Mouse (Mus musculus) bone marrow, adult 2 months (tissue): ENCODE measurements around the gene Gtpbp8. TPM values are rescaled to one million over a fixed set of nuclear protein-coding genes. Genes with fewer than 3 reads are reported as not detected.

Experiments
- H3K27ac ChIP-seq: fragments of 200-500 bp; 2 replicates; pipeline ENCODE4 v1.5.1; 2012; ENCODE audit warnings: low read depth, mild to moderate bottlenecking, control low read depth, inconsistent platforms, low read length; ENCODE audit not compliant: control insufficient read depth, poor library complexity, insufficient read depth
- H3K4me1 ChIP-seq: fragments of 200-500 bp; 2 replicates; pipeline ENCODE4 v1.6.1; 2011; ENCODE audit warnings: low read length; ENCODE audit not compliant: control insufficient read depth, insufficient read depth
- H3K4me3 ChIP-seq: fragments of 200-500 bp; replicated peaks from 2 replicates; pipeline ENCODE3; 2011; ENCODE audit warnings: mild to moderate bottlenecking, low read depth, low read length, control low read depth; ENCODE audit not compliant: control insufficient read depth
- CTCF ChIP-seq: fragments of 200-500 bp; IDR thresholded peaks from 2 replicates; pipeline ENCODE4 v1.5.1; 2011; ENCODE audit warnings: low read length, control low read depth; ENCODE audit not compliant: control insufficient read depth, insufficient read depth
- POLR2A ChIP-seq: fragments of 200-500 bp; IDR thresholded peaks from 2 replicates; pipeline ENCODE4 v1.6.1; 2011; ENCODE audit warnings: low read depth, mild to moderate bottlenecking, control low read depth, low read length, borderline replicate concordance; ENCODE audit not compliant: control insufficient read depth
- WGBS: fragments of 180-500 bp; shearing (Covaris S2); methylation state at CpG from one replicate; pipeline ENCODE4 v1.1.7; 2018; 5-methylcytosine and 5-hydroxymethylcytosine counted together
- polyA plus RNA-seq: library from polyadenylated mRNA; stranded (reverse); fragments of >200 nt; gene quantifications from 2 replicates; pipeline ENCODE4 v1.2.4, GENCODE M21; 2011; ENCODE audit warnings: low replicate concordance; ENCODE audit not compliant: missing spikeins, insufficient read depth, insufficient read length

The Gtpbp8 gene
- polyA plus RNA-seq, 1 experiment = 8.4 TPM

DNA sequence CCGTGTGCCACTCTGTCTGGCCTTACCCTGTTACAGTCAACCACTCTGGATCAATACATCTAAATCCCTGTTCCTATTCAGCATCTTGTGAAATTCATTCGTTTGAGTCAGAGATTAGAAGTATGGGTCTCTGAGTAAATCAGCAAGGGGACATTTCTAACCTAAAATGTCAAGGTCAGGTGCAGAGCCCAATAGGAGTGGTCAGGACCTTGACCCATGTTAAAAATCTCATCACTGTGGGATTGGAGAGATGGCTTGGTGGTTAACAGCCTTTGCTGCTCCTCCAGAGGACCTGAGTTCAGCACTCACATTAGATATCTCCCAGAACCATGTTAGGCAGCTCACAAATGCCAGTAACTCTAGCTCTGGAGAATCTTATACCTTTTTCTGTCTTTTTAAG lies 55.7 kb downstream of the Gtpbp8 start:
- no peak overlapping the region for H3K27ac ChIP-seq
- H3K4me1 ChIP-seq = no peaks in the 10 kb centered on the region
- H3K4me3 ChIP-seq = no peak overlapping the region
- TF ChIP-seq POLR2A = no peak
- no peak for TF ChIP-seq CTCF
- WGBS = 66% methylated on average over 2 of the region's 2 CpGs

DNA sequence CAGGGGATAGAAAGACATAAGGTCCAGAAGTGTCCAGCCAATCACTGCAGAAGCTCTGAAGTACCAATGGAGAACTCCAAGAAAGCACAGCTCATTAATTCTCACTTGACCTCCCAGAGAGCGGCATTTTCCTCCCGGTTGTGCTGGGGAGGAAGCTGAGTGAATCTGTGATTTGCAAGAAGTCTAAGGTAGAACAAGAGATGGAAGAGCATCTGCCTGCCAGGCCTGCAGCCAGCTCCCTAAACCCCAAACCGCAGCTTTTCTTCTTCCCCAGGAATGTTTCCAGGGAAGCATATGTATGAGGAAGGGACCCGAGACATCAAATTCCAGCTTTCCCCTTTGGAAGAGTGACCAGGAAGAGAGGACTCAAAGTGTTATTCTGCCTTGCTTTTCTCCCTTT lies 57.7 kb downstream of the Gtpbp8 start:
- H3K27ac ChIP-seq = no peak overlapping the region
- no peaks in the 10 kb centered on the region for H3K4me1 ChIP-seq
- no peak overlapping the region for H3K4me3 ChIP-seq
- 41% methylated on average over 4 of the region's 4 CpGs for WGBS
- TF ChIP-seq CTCF (no peak), POLR2A (no peak)

DNA sequence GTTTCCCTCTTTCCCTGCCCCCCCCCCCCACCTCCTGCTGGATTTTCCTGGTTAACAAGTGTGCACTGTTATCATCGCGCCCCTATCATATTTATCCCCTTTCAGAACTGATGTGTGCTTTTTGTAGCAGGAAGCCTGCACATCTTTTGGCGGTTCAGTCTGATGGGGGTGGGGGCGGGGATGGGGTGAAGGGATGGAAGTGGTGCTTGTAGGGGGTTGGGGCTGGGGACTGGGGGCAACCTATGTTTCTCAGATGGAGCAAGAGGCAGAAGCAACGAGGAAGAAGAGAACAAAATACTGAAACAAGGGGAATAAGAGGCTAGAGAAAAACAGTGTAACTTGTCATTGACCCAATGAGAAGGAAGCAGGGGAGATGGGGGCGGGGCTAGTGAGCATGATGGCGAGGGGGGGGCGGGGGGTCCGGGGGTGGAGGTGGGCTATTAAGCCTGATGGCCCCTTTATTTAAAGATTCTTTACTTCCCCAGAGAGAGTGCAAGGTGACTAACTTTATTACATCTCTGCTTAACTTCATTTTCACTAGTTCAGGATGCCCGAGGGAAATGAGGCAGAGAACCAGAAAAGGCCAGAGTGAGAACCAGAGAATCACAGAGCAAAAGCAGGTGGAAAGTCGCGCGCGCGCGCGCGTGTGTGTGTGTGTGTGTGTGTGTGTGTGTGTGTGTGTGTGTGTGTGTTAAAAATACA lies 58.3 kb downstream of the Gtpbp8 start:
- TF ChIP-seq CTCF = no peak
- TF ChIP-seq POLR2A = no peak
- no peaks in the 10 kb centered on the region for H3K4me1 ChIP-seq
- H3K4me3 ChIP-seq = no peak overlapping the region
- no peak overlapping the region for H3K27ac ChIP-seq
- WGBS = 7% methylated on average over 18 of the region's 18 CpGs

DNA sequence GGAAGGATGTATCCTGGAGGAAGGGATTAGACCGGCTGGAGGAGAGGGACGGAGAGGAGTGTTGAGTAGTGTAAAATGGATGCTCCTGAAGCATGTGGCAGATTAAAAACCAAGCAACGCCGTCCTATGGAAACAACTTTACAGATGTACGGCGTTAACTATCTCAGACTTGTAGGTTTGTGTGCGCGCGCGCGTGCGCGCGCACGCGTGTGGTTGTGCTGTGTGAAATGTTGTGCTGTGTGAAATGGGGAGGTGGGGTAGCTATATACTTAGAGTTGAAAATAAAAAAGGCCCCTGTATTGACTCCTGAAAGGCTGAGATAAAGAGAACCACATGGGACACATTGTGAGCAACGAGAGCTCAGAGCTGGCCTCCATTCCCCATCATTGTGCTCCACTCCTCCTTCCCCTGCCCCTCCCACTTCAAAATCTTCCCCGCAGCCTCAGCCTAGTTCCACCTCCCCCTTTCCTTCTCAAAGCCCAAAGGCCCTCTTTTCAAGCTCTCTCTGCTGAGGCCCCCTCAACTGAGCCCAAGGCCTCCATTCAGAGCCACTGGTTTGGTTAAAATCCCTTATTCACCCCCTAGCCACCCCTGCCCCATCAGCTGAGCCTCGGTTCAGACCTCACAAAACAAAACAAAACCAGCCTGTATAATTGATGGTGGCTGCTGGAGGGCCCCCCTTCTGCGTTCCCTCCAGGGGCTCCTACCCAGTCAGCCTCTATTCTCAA lies 59.0 kb downstream of the Gtpbp8 start:
- Histone ChIP-seq H3K4me3 (no peak overlapping the region), H3K4me1 (no peaks in the 10 kb centered on the region), H3K27ac (no peak overlapping the region)
- WGBS = 78% methylated on average over 20 of the region's 20 CpGs
- no peak for TF ChIP-seq POLR2A
- no peak for TF ChIP-seq CTCF

Other genes starting within 250 kb of the Gtpbp8 start
- not detected in 2 replicates for gene Boc, start 187.5 kb downstream of the Gtpbp8 start, polyA plus RNA-seq
- 4.4 and 4.6 TPM in 2 replicates for gene Nepro, start 22.1 kb downstream of the Gtpbp8 start, polyA plus RNA-seq
- gene Cd200r1, start 19.4 kb upstream of the Gtpbp8 start, polyA plus RNA-seq = 1.6 and 5.3 TPM in 2 replicates
- 1.2 TPM in 1 of 2 replicates, not detected in the other for gene Cd200r4, start 65.4 kb upstream of the Gtpbp8 start, polyA plus RNA-seq
- not detected in 2 replicates for gene Cd200r2, start 120.7 kb upstream of the Gtpbp8 start, polyA plus RNA-seq
- 4.6 TPM in 1 of 2 replicates, not detected in the other for gene Cd200r3, start 197.3 kb upstream of the Gtpbp8 start, polyA plus RNA-seq